Mouse (Mus musculus) adrenal gland, adult (tissue): ENCODE results near the gene Cfap46.

Experiments
- DNase-seq, 2 experiments: peaks; one replicate each; pipeline ENCODE4 v3.0.0; 2022 to 2023; ENCODE audit warnings: low spot score in 1 of 2; ENCODE audit not compliant: inconsistent age in 2 of 2

Gene Cfap46

DNA sequence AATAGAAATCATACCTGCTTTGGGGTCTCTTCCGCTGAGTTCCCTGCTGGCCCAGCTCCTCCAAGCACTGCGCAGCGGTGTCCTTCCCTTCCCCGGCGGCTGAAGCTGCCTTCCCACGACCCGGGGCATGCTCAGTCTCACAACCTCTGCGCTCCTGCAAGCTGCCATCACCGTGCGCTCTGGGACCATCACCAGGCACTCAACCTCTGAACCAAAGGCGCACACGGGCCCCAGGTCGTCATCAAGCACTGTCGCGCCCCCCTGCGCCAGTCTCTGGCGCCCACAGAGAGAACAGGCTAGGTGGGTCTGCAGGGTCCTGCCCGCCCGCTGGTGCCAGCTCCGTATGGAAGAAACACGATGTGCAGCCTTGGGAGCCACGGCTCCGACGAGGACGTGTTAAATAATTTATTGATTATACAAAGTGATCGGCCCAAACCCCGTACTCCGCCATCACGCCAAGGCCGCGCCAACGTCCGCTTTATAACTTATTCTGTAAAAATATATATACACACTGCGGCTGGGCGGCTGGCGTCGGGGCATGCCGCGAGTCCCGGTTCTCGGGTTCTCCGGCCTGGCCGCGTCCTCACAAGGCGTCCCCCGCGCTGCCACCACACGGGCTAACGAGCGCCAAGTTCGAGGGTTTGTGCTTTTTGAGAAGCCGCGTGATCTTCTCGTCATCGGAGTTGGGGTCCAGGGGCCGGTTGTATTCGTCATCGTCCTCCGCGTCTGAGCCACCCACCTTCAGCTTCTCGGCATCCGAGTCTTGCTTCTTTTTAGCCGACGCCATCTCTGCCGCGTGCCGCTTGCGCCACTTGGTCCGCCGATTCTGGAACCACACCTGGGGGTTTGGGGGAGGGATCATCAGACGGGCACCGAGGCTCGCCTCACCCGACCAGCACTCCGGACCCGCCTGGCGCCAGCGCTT, 102.5 kb downstream of the Cfap46 start:
- peak in 1 of 2 experiments; percentile 57 for DNase-seq

DNA sequence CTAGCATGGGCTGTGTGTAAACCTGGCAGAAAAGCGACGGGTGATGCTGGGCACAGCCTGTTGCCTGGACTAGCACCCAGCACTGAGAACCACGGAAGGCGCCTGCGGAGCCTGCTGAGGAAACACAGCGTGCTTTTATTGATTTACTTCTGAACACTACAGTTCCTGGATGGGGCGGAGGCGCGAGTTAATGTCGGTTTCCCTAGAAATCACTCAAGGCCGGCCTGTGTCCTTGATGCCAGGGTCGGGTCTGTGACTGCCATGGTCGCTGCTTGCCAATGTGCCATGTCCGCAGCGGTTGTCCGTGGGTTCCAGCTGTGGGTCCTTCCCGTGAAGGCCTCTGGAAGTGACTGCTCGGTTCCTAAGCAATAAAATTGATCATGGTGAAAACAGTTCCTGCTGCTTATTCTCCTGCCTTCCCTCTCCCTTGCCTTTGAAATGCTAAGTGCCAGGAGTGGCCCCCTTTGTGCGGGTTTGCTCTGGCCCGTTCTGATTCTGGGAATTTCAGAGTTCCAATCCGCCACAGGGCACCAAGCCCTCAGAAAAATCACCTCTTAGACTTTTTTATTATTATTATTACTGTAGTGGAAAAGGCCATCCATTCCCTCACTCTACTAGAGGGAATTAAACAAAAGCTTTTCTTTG, 104.2 kb downstream of the Cfap46 start:
- peak; percentile 28 to 71 for DNase-seq

DNA sequence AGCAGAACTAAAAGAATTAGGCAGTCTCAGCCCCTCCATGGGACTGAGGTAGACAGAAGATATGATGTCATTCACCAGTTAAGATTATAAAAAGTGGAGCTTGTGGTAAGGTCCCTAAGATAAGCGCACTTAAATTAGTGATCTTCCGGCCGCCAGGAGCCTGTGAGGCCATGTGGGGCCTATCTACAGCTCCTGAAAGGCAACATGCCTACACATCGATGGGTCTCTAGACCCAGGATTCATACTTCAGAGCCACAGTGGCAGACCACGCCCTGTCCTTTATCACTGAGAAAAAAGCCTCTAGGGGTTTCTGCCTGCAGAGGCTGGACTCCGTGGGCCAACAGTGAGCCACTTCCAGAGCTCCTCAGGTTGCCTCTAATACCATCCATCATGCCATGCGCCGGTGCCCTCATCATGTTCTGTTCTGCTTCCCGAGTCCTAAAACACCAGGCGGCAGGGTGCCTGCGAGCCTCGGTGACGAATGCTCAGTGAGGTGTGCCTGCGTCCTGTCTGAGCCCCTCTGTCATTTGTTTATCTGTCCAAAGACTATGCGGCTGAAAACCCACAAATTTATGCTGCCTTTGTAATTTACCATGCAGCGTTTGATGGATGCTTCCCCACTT, 107.4 kb downstream of the Cfap46 start:
- DNase-seq: no peak

DNA sequence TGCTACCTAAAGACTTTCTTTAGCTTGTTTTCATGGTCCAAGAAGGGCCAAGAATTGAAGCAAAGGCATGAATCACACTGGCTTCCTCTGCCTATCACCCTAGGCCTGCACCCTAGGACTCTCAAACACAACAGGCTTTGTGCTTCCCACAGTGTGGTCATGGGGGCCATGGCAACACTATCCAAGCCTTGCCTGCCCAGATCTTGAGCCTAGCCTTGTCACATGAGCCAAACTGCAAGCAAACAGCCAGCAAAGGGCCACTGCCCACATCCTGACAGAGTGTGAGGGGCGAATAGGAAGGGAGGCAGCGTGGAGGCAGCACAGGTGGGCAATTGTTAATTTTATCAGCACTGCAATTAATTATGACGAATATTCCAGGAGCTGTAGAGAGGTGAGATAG, 111.0 kb downstream of the Cfap46 start:
- no peak for DNase-seq

DNA sequence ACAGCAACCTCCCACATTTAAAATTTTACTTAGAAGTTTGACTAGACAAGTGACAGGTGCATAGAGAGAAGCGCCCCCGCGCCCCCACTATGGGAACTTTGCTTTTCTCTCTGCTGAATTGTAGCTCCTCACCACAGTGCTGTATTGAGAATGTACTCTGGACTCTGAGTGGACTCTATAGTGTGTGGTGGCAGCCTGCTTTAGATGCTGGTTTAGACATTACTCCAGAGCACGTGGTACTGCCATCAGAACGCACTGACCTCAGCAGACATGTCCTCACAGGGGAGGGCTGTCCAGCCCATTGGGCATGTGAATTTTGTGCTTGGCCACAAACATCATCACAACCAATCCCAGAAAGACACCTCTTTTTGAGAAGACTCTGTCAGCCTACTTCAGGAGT, 112.8 kb downstream of the Cfap46 start:
- DNase-seq: no peak

DNA sequence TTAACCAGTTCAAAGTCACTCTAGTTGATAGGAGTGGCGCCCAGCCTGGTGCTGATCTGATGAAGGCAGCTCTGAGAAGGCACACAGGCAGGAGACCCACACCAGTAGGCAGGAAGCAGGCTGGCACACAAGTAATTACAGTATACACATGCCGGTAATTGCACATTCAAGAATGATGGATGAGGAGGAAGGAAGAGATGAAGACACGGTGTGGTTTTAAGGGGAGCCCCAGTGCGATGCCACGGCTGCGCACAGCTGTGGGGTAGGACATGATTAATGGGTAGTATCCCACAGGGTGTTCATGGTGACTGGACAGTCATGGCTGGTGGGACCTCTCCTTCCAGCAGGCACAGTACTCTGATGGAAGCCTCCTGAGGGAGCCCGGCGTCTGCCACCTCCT, 117.1 kb downstream of the Cfap46 start:
- DNase-seq: no peak

DNA sequence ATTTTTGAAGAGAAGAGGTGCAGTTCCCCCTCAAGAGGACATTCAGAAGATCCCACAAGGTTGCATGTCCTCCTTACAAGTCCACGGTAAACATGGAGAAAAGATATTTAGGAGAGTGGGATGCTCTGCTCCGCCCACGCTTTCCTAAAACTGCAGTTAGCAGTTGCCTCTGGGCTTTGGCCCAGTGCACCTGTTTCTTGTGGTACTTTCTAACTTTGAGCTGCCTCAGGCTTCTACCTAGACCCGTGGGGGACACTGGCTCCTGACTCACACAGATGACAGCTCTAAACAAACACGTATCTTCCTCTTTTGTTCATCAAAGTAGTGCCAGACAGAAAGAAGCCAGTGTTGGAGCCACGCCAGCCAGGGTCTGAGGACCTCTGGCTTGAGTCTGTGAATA, 117.6 kb downstream of the Cfap46 start:
- DNase-seq: no peak

DNA sequence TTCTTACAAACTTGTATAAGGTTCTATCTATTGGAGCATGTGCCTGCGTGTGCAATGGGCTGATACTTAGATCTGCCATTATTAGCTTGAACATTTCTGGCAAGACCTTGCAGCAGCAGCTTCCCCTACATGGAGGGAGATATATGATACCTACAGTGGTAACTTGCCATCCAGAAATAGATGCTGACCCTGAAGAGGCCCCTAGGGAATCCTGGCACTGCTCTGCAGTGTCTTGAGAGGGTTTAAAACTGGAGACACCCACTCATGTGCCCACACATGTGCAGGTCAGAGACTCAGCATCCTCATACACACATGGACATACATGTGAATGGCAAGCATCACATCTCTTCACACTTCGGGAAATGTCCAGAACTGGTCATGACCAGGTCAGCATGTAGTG, 119.5 kb downstream of the Cfap46 start:
- no peak for DNase-seq

DNA sequence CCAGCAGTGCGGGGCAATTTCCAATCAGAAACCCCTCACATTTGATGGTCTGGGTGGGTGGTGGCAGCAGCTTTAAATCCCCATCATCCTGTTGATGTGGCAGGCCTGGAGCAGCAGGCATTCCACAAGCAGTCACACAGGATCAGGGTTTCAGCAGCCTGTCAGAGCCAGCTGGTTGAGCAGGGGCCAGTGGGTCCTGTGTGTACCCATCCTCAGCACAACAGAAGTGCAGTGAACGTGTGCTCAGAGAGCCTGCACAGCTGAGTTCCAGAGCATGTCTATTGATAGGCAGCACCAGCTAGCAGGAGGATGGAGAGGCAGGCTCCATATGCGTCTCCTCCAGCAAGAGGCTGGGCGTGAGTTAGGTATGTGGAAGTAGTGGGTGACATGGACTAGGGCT, 120.2 kb downstream of the Cfap46 start:
- no peak for DNase-seq

DNA sequence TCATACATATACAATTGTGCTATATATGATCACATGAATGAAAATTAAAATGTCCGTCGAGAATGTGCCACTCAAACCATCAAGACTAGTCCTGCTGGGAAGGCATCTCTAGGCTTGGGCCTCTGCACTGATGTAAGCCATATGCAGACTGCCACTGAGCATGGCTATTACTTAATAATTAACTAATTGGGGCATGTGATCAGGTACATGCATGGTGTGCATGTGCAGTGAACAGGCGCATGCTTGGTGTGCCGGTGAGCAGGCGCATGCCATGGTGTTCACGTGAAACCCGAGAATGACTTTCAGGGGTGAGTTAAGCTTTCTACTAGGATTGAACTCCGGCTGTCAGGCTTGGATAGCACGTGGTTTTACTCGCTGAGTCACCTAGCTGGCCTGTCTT, 124.0 kb downstream of the Cfap46 start:
- no peak for DNase-seq

DNA sequence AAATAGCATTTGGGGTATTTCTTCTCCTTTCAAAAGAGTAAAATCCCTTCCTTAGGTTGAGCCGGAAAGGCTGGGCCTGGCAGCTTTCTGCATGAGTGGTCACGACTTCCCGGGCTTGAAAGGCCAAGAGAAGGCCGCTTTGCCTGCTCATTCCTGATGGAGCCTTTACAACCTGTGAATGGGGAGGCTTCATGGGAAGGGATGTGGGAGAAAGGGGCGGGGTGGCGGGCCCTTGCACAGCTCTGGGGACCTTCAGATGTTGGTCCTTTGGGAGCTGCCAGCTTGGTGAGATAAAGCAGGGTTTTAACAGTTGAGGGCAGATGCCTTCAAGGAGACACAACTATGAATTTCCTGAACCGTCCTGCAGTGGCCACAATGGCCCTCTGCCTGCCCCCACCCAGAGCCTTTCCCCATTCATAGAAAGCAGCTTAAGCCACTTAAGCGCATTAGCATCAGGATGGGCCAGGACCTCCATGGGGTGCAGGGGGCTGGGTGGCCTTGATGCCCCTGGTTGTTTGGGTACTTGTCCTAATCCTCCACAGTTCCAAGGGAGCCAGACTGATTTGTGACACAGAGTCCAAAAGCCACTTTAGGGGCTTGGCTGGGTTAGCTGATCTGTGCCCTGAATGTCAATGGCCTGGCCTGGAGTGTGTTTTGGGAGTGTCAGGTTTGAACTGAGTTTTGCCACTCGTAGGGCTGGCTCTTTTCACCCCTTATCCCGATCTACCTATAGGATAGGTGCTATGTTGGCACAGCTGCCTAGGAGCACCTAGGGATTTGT, 126.7 kb downstream of the Cfap46 start:
- DNase-seq: no peak

DNA sequence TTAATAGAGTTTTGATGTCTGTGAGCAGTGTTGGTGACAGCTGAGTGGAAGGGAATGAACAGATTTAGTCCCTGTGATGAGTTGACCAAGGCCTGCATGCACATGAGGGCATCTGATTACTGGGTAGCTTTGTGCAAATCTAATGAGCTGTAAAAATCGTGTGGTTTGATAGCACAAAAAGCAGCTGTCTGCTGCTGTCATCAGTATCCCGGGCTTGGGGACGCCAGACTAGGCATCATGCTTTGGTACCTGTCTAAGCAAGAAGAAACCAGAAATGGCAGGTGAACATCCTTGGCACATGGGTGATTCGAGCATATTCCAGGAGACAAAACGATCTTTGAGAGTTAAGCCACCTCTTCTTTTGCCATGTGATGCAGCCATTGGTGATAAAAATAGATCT, 127.3 kb downstream of the Cfap46 start:
- DNase-seq: no peak

DNA sequence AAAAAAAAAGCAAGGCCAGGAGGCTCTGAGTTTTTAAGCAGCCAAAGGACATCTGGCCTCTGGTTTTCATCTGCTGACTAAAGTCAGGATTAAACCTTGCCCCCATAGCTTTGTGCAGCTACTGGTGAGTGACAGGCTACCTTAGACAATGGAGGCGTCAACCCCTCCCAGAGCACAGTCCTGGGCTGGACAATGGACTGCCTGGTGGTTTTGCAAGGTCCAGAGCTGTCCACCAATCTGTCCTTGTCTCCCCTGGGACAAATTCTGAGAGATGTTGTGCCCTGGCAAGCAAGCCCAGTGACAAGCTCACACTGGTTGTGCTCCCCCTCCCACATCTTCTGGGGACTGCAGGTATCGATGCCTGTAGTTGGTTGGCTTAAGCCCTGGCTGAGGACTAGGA, 132.1 kb downstream of the Cfap46 start:
- DNase-seq: no peak
